Mouse (Mus musculus) macrophage (primary cell): Measurements from ENCODE around the gene Tm4sf20. TPM values are rescaled to one million over a fixed set of nuclear protein-coding genes. Genes with fewer than 3 reads are reported as not detected.

Experiments used
- H3K27ac ChIP-seq: fragments of 350-480 bp; formaldehyde crosslinking; 2 replicates; pipeline ENCODE4 v1.9.0; 2021
- H3K36me3 ChIP-seq: fragments of 350-480 bp; formaldehyde crosslinking; 2 replicates; pipeline ENCODE4 v1.9.0; 2021; ENCODE audit errors: inconsistent target
- H3K4me3 ChIP-seq: fragments of 350-480 bp; formaldehyde crosslinking; 2 replicates; pipeline ENCODE4 v1.9.0; 2021; ENCODE audit errors: inconsistent target
- H3K79me2 ChIP-seq: fragments of 350-480 bp; formaldehyde crosslinking; 2 replicates; pipeline ENCODE4 v1.9.0; 2021; ENCODE audit errors: inconsistent target
- WGBS: methylation state at CpG from one replicate; pipeline ENCODE4 v1.1.7; 2026; ENCODE audit warnings: inconsistent platforms; ENCODE audit not compliant: missing documents; 5-methylcytosine and 5-hydroxymethylcytosine counted together
- polyA plus RNA-seq: library from polyadenylated mRNA; stranded (reverse); fragments of 250-400 nt; gene quantifications from 3 replicates; pipeline ENCODE4 v1.2.4, GENCODE M21; 2018; ENCODE audit warnings: inconsistent platforms

Tm4sf20 gene
- polyA plus RNA-seq, 1 experiment from 2014 or later, result not detected

DNA sequence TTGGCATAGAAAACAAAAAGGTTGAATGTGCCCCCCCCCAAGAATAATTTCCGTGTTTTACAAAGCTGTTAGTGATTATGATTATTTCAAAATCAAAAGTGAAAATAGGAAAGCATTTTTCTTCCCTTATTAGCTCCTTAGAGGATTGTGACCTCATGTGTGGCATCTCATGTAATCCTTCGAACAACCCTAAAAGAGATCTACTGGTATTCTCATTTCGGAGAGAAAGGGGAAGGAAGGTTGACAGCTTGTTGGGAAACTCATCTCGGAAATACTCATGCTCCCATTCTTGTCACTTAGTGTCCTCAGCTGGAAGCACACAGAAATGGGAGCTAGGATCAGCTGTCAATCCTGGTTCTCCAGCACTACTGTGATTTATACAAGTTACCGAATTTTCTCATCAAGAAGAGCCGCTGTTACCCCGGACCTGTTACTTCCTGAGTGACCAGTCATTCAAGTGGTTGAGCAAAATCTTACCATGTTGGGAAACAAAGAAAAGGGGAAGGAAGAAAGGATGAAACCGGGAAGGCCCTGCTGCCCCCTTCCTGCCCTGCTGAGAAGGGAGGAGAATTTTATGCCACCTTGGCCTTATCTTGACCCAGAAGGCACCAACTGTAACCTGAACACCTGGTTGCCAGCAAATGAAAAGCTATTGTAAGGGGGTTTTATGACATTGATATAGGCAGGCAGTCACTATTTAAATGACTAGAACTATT, 6.6 kb downstream of the Tm4sf20 start:
- H3K27ac ChIP-seq, result peak overlapping the region; percentile 25
- 12% methylated on average over 8 of the region's 8 CpGs for WGBS
- no peak overlapping the region for H3K4me3 ChIP-seq
- no peaks in the 10 kb centered on the region for H3K79me2 ChIP-seq
- no peaks in the 10 kb centered on the region for H3K36me3 ChIP-seq

DNA sequence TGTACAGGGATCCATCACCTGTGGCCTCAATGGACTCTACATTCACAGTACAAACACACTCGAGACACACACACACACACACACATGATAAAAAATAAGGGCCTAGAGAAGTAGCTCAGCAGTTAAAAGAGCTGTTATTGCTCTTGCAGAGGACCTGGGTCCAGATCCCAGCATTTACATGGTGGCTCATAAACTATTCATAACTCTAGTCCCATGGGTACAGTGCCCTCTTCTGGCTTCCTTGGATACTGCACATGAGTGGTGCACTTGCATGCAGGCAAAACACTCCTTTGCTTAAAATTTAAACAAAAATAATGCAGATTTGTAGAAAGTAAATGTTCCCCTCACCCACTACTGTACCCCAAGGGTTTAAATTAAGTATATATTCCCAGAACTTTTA, 8.7 kb downstream of the Tm4sf20 start:
- H3K36me3 ChIP-seq, result peaks cover 13% of the 10 kb centered on the region; the same call in 1 of the 2 replicates
- H3K4me3 ChIP-seq, result no peak overlapping the region
- H3K27ac ChIP-seq, result no peak overlapping the region
- WGBS, result 100% methylated on average over 1 of the region's 1 CpGs
- H3K79me2 ChIP-seq, result no peaks in the 10 kb centered on the region

DNA sequence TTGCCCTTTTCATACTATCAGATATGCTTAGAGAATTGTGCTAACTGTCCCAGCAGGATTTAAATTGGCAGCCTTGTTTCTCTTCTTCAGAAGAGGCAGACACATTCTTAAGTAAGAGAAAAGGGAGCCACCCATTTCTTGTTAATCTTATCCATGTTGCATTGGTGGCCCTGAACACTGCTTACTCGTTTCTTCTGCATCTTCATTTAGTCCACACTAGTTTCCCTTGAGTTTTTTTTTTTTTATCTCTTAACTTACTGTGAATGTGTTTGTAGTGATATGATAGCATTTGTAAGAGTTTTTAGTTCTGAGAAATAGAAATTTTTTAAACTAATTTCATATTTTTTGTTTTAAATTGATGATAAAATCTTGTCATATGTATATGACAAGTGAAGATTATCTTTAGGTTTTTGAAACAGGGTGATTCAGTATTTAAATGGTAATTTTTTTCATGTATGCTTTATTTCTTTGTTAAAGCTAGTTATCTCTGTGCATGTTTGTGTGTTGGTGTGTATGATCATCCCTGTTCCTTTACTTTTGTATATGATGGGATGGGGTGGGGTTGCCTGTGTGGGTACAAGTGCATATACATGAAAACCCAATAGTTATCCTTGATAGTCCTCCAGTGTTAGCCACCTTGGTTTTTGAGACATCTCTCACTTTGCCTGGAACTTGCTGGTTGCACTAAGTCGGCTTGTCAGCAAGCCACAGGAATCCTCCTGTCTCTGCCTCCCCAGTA, 20.4 kb downstream of the Tm4sf20 start:
- Histone ChIP-seq H3K36me3 (peaks cover 17% of the 10 kb centered on the region), H3K4me3 (no peak overlapping the region), H3K79me2 (no peaks in the 10 kb centered on the region), H3K27ac (no peak overlapping the region)
- WGBS, result 95% methylated on average over 2 of the region's 2 CpGs

DNA sequence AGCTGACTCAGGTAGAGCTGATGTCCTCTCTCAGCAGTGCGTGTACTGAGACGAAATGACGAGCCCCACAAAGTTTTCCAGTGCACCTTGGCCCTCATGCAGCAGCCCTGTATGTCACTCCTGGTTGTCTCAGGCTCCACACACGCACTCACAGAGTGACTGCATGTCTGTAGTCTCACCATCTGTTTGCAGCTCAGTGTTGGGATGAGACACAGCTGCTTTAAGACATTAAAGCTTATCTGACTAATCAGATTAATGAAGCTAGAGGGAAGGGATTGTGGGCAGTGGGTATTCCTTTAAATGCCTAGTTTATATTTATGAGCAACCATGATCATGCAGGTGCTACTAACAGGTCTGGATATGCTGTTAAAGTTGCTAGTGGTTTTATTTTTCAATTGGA, 21.9 kb downstream of the Tm4sf20 start:
- Histone ChIP-seq H3K27ac (no peak overlapping the region), H3K79me2 (no peaks in the 10 kb centered on the region), H3K36me3 (peaks cover 14% of the 10 kb centered on the region), H3K4me3 (no peak overlapping the region)
- WGBS, result 100% methylated on average over 4 of the region's 4 CpGs

DNA sequence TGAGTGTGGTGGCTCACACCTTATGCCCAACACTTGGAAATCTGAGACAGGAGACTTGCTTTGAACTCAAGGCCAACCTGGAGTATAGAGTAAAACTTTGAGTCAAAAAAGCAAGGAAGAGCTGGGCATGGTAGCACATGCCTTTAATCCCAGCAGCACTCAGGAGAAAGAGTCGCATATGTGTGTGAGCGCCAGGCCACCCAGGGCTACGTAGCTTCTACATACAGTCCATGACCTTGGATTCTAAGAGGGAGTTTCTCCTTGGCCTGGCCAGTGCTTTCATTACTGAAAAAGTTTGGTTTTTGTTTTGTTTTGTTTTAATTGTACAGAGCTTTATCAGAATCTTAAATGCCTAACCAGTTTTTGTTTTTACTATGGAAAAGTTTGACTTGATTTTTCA, 24.3 kb downstream of the Tm4sf20 start:
- no peak overlapping the region for H3K4me3 ChIP-seq
- H3K36me3 ChIP-seq, result peaks cover 15% of the 10 kb centered on the region; the same call in 1 of the 2 replicates
- H3K27ac ChIP-seq, result no peak overlapping the region
- no peaks in the 10 kb centered on the region for H3K79me2 ChIP-seq
- WGBS, result 100% methylated on average over 3 of the region's 3 CpGs

DNA sequence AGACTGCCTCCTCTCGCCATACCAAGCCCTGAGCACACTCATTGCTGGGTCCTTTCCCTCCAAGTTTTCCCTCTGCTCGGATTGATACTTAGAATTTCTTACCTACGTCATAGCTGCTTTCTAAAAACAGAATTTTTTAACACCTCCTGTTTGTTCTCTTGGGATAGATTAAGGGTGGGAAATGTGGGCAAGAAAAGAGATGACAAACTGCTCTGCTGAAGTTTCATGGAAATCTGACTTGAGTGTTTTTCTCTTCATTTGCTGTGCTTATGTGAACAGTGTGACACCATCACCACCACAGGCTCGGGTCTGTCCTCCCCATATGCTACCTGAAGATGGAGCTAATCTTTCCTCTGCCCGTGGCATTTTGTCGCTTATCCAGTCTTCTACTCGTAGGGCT, 26.7 kb downstream of the Tm4sf20 start:
- 95% methylated on average over 7 of the region's 7 CpGs for WGBS
- peaks cover 28% of the 10 kb centered on the region; the same call in 1 of the 2 replicates for H3K36me3 ChIP-seq
- no peaks in the 10 kb centered on the region for H3K79me2 ChIP-seq
- no peak overlapping the region for H3K27ac ChIP-seq
- no peak overlapping the region for H3K4me3 ChIP-seq

DNA sequence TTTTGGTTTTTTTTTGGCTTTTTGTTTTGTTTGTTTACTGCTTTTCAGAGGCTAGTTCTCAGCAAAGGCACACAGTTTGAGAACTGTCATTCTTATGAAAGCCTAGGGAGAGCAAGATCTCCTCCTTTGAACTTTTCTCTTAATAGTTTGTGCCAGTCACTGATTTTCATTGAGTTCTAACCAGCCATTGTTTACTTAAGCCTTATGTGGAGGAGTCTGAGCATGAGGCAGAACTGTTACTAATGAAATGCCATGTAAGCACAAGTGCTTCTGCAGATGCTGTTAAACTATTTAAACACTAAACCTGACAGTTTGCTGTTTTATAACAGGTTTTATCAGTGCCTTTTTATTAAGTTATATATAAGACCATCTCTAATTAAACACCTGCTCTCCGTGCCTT, 30.2 kb downstream of the Tm4sf20 start:
- H3K36me3 ChIP-seq, result peaks cover 45% of the 10 kb centered on the region
- 100% methylated on average over 1 of the region's 1 CpGs for WGBS
- no peak overlapping the region for H3K27ac ChIP-seq
- H3K4me3 ChIP-seq, result no peak overlapping the region
- no peaks in the 10 kb centered on the region for H3K79me2 ChIP-seq

DNA sequence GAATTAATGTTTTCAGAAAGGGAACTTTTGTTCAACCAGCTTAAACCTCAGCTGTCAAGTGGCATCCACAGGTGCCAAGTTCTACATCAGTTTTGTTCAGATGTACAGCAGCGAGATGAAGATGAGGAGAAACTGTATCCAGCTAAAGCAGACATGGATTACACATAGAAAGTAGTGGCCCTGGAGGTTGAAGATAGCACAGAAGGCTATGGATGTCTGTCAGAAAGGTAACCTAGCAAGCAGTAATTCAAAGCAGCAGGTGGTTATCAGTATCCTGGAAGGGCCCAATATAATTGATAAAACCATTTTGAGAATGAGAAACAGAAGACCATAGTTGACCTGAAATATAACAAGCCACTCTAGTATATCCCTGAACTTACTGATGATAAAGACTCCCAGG, 34.9 kb downstream of the Tm4sf20 start:
- no peak overlapping the region for H3K27ac ChIP-seq
- H3K36me3 ChIP-seq, result peaks cover 76% of the 10 kb centered on the region
- WGBS, result 100% methylated on average over 1 of the region's 1 CpGs
- no peak overlapping the region for H3K4me3 ChIP-seq
- H3K79me2 ChIP-seq, result peaks cover 9% of the 10 kb centered on the region; the same call in 1 of the 2 replicates

DNA sequence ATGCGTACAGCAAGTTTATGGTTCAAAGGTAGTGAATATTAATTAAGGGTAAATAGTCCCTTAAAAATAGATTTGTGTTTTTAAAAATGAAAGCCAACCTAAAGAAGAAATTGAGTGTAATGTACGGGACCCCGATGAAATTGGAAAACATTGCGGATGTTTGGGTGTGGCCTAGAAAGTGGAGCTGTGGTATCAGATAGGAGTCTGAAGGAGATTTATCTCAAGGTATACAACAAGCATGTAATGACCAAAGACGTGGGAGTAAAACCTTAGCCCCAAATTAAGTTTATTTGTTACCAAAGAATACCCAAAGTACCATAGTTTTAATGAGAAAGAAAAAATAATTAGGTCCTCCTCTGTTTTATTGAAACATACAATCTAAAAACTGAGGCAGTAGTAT, 41.8 kb downstream of the Tm4sf20 start:
- 97% methylated on average over 5 of the region's 5 CpGs for WGBS
- Histone ChIP-seq H3K36me3 (peaks cover 30% of the 10 kb centered on the region), H3K27ac (no peak overlapping the region), H3K79me2 (peaks cover 43% of the 10 kb centered on the region), H3K4me3 (no peak overlapping the region)

DNA sequence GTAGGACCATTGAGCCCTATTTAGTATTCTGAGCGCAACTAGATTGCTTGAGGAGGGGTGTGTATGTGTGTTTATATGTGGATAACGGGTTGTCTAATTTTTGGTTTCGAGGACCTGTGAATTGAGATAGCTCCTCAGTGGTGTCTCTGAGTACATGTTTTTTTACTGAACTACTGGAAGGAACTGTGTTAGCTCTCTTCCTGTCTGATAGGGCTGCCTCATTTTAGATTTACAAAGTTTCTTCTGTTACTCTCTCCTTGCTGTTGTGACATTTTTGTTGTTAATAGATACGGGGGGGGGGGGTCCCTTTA, 42.4 kb downstream of the Tm4sf20 start:
- 64% methylated on average over 3 of the region's 4 CpGs for whole genome bisulfite sequencing
- H3K27ac ChIP-seq, result no peak overlapping the region
- H3K36me3 ChIP-seq, result peaks cover 23% of the 10 kb centered on the region
- peaks cover 43% of the 10 kb centered on the region for H3K79me2 ChIP-seq
- H3K4me3 ChIP-seq, result peak overlapping the region; percentile 97

DNA sequence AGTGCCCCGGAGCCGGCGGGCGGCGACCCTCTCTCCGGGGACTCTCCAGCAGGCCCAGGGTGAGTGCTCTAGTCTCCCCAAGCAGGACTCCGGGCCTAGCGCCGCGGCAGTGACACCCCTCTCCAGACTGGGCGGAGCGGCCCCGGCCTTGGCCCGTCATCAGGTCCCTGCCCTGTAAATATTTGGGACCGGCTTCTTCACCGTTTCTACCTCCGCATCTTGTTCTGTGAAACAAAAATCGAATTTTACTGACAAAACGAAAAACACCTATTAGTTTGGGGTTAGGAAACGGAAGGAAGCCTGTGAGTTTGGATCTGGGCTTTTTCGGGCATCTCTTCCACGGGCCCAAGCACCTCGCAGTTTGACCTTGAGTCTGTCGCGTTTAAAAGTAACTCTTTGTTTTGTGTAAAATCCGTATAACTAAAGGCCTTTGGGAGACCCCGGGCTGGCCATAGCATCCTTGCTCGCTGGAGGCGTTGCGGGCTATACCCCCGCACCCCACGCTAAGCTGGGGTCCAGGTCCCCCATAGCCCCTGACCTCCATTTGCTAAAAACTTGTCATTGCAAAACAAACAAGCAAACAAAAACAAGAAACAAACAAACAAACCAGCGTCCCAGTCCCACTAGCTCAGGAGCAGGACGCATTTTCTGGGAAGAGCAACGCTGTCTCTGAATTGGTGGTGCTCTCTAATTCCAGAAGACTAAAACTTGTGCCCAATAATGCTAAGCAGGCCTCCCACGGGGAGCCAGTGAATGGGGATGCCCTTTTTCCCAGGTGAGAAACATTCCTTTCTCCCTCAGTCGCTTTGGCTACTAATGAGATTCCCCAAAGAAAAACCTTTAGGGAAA, 43.0 kb downstream of the Tm4sf20 start:
- H3K4me3 ChIP-seq, result peak overlapping the region; percentile 97
- peaks cover 17% of the 10 kb centered on the region for H3K36me3 ChIP-seq
- 3% methylated on average over 37 of the region's 37 CpGs for WGBS
- peaks cover 43% of the 10 kb centered on the region for H3K79me2 ChIP-seq
- peak overlapping the region; percentile 36 for H3K27ac ChIP-seq

DNA sequence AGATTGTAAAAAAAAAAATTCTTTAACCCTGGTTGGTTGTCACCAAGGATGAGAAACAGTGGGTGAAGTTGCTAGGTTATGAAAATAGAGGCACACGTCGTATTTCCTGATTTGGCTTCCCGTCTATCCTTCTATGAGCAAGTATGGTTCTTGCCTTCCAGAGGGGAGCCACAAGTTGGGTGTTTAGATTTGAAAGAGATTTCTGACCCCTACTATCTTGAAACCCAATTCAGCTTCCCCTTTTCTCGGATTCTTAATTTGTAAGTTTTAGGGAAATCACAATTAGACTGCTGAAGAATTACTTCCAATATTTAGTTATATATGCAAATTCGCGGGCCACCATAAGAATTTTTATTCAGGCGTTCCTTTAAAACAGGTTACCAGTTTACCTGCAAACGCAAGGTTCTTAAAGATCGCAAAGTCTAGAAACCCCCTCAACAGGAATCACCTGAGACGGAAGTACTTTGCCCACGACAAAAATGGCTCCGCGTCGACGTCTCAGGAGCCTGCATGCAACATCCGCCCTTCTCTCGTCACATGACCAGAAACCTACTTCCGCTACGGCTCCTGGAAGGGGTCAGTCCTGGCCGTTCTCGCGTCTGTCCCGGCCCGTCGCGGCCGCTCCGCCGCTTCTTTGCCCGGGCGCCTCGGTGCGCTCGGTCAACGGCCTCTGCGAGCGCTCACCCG, 43.8 kb downstream of the Tm4sf20 start, which contains the start of gene Mff:
TSS of gene Mff (plus strand) at position 552 of the 687 bp plus-strand sequence.
- peaks cover 10% of the 10 kb centered on the region for H3K36me3 ChIP-seq
- H3K27ac ChIP-seq, result peak within 1 kb of the TSS; percentile 36
- peaks cover 43% of the 10 kb centered on the region for H3K79me2 ChIP-seq
- H3K4me3 ChIP-seq, result peak within 1 kb of the TSS; percentile 97
- 7% methylated on average over 38 of the region's 38 CpGs for WGBS

DNA sequence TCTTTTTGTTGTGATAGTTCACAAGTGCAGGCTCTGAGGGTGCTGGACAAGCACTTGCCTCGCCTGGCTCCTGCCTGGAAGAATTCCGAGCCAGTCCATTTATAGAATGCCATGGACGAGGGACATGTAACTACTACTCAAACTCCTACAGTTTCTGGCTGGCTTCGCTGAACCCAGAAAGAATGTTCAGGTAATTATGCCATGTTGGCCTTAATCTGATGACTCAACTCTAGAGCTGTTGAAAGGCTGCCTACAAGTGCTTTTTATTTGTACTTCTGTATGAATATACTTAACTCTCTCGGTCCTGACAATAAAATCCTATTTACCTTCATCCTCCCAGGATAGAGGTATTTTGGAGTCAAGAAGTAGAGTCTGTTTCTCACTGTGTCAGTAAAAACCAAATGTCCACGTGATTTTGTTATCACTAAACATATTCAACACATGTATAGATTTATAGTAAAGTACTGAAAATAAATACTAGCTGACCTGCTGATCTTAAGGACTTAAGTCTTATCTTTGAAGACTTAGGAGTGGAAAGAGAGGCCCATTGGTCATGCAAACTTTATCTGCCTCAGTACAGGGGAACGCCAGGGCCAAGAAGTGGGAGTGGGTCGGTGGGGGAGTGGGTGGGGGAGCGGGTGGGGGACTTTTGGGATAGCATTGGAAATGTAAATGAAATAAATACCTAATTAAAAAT, 50.3 kb downstream of the Tm4sf20 start:
- 82% methylated on average over 7 of the region's 9 CpGs for WGBS
- no peak overlapping the region for H3K27ac ChIP-seq

More for the DNA sequence above, 50.3 kb downstream of the Tm4sf20 start:
- Histone ChIP-seq H3K36me3 (no peaks in the 10 kb centered on the region), H3K79me2 (no peaks in the 10 kb centered on the region), H3K4me3 (no peak overlapping the region)
